Mouse (Mus musculus): ENCODE results near the gene Wdr74. TPM values are rescaled to one million over a fixed set of nuclear protein-coding genes. Genes with fewer than 3 reads are reported as not detected.

Wdr74 gene
- polyA plus RNA-seq, 1 experiment, result 55.5 TPM

- DNase-seq, result no peak
- WGBS, result 75% methylated on average over 6 of the region's 6 CpGs
- Histone ChIP-seq H3K4me3 (replicated peaks; ENCODE audit: insufficient read depth, low read depth, low read length) (no peak overlapping the region), H3K4me1 (ENCODE audit: control insufficient read depth, insufficient read depth, low read length) (no peaks in the 10 kb centered on the region), H3K27ac (ENCODE audit: insufficient read depth, low read length) (no peak overlapping the region), H3K27me3 (ENCODE audit: control insufficient read depth, insufficient read depth, low read length) (no peaks in the 10 kb centered on the region)
- no peak for TF ChIP-seq POLR2A (IDR thresholded peaks at IDR 0.05; ENCODE audit: borderline replicate concordance, insufficient read depth, low read length)
- no peak for TF ChIP-seq CTCF (IDR thresholded peaks at IDR 0.05; ENCODE audit: borderline replicate concordance, insufficient read depth, low read depth, low read length)
Observed at GRCm38 (mm10) chr19:8705026-8705708, 30.5 kb upstream of the Wdr74 start.

- Histone ChIP-seq H3K4me1 (ENCODE audit: control insufficient read depth, insufficient read depth, low read length) (no peaks in the 10 kb centered on the region), H3K27ac (ENCODE audit: insufficient read depth, low read length) (no peak overlapping the region), H3K4me3 (replicated peaks; ENCODE audit: insufficient read depth, low read depth, low read length) (no peak overlapping the region), H3K27me3 (ENCODE audit: control insufficient read depth, insufficient read depth, low read length) (no peaks in the 10 kb centered on the region)
- TF ChIP-seq CTCF (IDR thresholded peaks at IDR 0.05; ENCODE audit: borderline replicate concordance, insufficient read depth, low read depth, low read length), result no peak
- TF ChIP-seq POLR2A (IDR thresholded peaks at IDR 0.05; ENCODE audit: borderline replicate concordance, insufficient read depth, low read length), result no peak
- WGBS, result 78% methylated on average over 7 of the region's 7 CpGs
- DNase-seq, result no peak
Observed at GRCm38 (mm10) chr19:8706132-8706667, 29.4 kb upstream of the Wdr74 start.

DNA sequence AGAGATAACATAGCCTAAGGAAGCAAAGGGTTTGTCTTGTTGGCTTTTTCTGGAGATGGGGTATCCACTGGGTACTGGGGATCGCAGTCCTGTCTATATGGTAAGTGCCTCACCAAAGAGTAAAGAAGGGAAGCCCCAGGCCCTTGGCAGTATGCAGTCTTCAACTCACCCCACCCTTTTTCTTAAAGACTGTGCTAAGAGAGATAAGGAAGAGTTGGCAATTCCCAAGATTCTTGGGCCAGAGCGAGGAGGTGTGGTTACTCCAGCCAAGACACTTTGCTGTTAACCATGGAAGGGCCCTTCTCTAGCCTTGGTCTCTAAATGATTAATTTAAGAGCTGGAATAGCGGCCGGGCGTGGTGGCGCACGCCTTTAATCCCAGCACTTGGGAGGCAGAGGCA lies 28.7 kb upstream of the Wdr74 start:
- WGBS, result 97% methylated on average over 7 of the region's 7 CpGs
- Histone ChIP-seq H3K4me3 (replicated peaks; ENCODE audit: insufficient read depth, low read depth, low read length) (no peak overlapping the region), H3K27me3 (ENCODE audit: control insufficient read depth, insufficient read depth, low read length) (no peaks in the 10 kb centered on the region), H3K27ac (ENCODE audit: insufficient read depth, low read length) (no peak overlapping the region), H3K4me1 (ENCODE audit: control insufficient read depth, insufficient read depth, low read length) (no peaks in the 10 kb centered on the region)
- no peak for DNase-seq
- TF ChIP-seq POLR2A (IDR thresholded peaks at IDR 0.05; ENCODE audit: borderline replicate concordance, insufficient read depth, low read length), result no peak
- TF ChIP-seq CTCF (IDR thresholded peaks at IDR 0.05; ENCODE audit: borderline replicate concordance, insufficient read depth, low read depth, low read length), result no peak

- Histone ChIP-seq H3K4me3 (replicated peaks; ENCODE audit: insufficient read depth, low read depth, low read length) (no peak overlapping the region), H3K27me3 (ENCODE audit: control insufficient read depth, insufficient read depth, low read length) (no peaks in the 10 kb centered on the region), H3K4me1 (ENCODE audit: control insufficient read depth, insufficient read depth, low read length) (peaks cover under 1% of the 10 kb centered on the region; the same call in 1 of the 2 replicates), H3K27ac (ENCODE audit: insufficient read depth, low read length) (no peak overlapping the region)
- 90% methylated on average over 8 of the region's 8 CpGs for WGBS
- no peak for DNase-seq
- TF ChIP-seq CTCF (IDR thresholded peaks at IDR 0.05; ENCODE audit: borderline replicate concordance, insufficient read depth, low read depth, low read length) (no peak), POLR2A (IDR thresholded peaks at IDR 0.05; ENCODE audit: borderline replicate concordance, insufficient read depth, low read length) (no peak)
Observed at GRCm38 (mm10) chr19:8708954-8709353, 26.7 kb upstream of the Wdr74 start.

- WGBS, result 89% methylated on average over 2 of the region's 2 CpGs
- H3K27ac ChIP-seq (ENCODE audit: insufficient read depth, low read length), result no peak overlapping the region
- peaks cover 3% of the 10 kb centered on the region; the same call in 1 of the 2 replicates for H3K4me1 ChIP-seq (ENCODE audit: control insufficient read depth, insufficient read depth, low read length)
- DNase-seq, result no peak
- H3K4me3 ChIP-seq (replicated peaks; ENCODE audit: insufficient read depth, low read depth, low read length), result no peak overlapping the region
- no peaks in the 10 kb centered on the region for H3K27me3 ChIP-seq (ENCODE audit: control insufficient read depth, insufficient read depth, low read length)
- no peak for TF ChIP-seq POLR2A (IDR thresholded peaks at IDR 0.05; ENCODE audit: borderline replicate concordance, insufficient read depth, low read length)
- TF ChIP-seq CTCF (IDR thresholded peaks at IDR 0.05; ENCODE audit: borderline replicate concordance, insufficient read depth, low read depth, low read length), result no peak
Observed at GRCm38 (mm10) chr19:8710057-8710456, 25.6 kb upstream of the Wdr74 start.

DNA sequence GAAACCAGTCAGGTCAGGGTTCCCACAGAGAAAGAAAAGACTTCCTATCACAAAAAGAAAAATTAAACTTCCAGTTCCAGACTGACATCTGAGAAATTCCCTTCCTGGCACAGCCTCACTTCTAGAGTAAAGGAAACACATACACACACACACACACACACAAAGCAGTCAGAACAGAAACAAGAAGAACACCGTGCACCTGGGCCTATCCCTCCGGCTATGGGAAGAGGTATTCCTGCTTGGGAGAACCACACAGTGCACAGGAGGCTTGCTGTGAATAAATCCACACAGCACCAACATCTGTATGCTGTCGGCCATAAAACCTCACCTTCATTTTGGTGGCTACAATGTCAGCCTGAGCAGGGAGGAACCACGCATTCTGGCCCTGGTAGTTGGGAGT lies 24.1 kb upstream of the Wdr74 start:
- no peak for DNase-seq
- WGBS, result 58% methylated on average over 4 of the region's 4 CpGs
- no peak for TF ChIP-seq POLR2A (IDR thresholded peaks at IDR 0.05; ENCODE audit: borderline replicate concordance, insufficient read depth, low read length)
- no peak for TF ChIP-seq CTCF (IDR thresholded peaks at IDR 0.05; ENCODE audit: borderline replicate concordance, insufficient read depth, low read depth, low read length)
- no peak overlapping the region for H3K4me3 ChIP-seq (replicated peaks; ENCODE audit: insufficient read depth, low read depth, low read length)
- H3K27ac ChIP-seq (ENCODE audit: insufficient read depth, low read length), result no peak overlapping the region
- H3K4me1 ChIP-seq (ENCODE audit: control insufficient read depth, insufficient read depth, low read length), result peaks cover 9% of the 10 kb centered on the region; the same call in 1 of the 2 replicates
- H3K27me3 ChIP-seq (ENCODE audit: control insufficient read depth, insufficient read depth, low read length), result no peaks in the 10 kb centered on the region

DNA sequence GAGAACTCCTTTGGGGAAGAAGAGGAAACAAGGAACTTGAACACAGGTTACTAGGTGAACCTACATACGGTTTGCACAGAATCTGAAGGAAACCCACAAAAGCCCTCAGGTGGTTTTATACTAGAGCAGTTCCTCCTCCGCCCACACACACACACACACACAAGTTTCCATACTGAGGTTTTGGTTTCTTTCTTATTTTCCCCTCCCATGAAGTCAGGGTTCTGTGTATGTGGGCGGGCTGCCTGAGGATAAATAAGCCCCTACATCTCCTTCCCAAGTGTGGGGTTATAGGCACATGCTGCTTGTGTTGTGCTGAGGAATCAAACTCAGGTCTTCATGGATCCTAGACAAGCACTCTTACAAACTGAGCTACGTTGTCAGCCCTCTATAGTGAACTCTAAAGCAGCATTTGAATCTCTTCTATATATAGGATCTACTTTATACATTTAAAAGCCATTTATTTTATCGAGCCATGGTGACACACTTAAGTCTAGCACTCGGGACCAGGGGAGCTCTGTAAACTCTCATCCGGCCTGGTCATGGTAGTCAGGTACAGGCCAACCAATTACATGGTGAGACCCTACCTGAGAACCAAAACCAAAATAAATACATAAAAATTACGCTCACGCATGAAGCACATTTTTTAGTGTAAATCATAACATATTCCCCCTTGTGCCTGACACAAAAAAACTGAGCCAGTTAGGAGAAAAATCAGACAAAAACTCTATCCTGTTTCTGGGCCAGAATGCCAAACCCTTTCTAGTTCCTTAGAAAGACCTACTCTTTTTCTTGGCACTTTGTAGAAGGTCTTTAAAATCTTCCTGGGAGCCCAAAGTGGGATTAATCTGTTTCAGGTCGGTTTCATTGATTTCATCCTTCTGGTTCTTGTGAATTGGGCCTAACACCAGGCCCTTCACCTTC lies 23.4 kb upstream of the Wdr74 start:
- Histone ChIP-seq H3K4me3 (replicated peaks; ENCODE audit: insufficient read depth, low read depth, low read length) (peak overlapping the region; percentile 24), H3K27ac (ENCODE audit: insufficient read depth, low read length) (no peak overlapping the region), H3K4me1 (ENCODE audit: control insufficient read depth, insufficient read depth, low read length) (peaks cover 12% of the 10 kb centered on the region; the same call in 1 of the 2 replicates), H3K27me3 (ENCODE audit: control insufficient read depth, insufficient read depth, low read length) (no peaks in the 10 kb centered on the region)
- TF ChIP-seq POLR2A (IDR thresholded peaks at IDR 0.05; ENCODE audit: borderline replicate concordance, insufficient read depth, low read length) (no peak), CTCF (IDR thresholded peaks at IDR 0.05; ENCODE audit: borderline replicate concordance, insufficient read depth, low read depth, low read length) (no peak)
- WGBS, result 58% methylated on average over 10 of the region's 10 CpGs
- no peak for DNase-seq
